Mouse (Mus musculus) hindlimb bud, embryonic 11.5 days (tissue): ENCODE results near the gene Inca1.

Source experiments
- DNase-seq: peaks from one replicate; pipeline ENCODE4 v3.0.0-alpha.2; 2012; ENCODE audit warnings: low read depth, low spot score; ENCODE audit errors: extremely low spot score

The Inca1 gene

DNA sequence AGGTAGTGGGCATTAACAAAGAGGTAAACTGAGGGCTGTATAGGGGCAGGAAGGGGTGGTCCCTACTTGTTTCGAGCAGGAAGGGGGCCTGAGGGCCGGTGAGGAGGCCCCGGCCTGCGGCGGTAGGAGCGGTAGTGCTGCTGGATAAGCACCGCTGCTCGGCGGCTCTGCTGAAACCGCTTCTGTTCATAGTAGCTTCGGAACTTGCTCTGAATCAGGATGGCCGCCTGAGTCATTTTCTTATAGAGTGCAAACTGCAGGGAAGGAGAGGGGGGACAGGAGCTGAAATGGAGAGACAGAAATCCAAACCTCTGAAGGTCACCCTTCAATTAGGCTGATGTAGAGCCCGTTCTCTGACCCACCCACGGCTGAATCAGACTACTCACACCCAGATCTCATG lies 29.5 kb downstream of the Inca1 start:
- no peak for DNase-seq

DNA sequence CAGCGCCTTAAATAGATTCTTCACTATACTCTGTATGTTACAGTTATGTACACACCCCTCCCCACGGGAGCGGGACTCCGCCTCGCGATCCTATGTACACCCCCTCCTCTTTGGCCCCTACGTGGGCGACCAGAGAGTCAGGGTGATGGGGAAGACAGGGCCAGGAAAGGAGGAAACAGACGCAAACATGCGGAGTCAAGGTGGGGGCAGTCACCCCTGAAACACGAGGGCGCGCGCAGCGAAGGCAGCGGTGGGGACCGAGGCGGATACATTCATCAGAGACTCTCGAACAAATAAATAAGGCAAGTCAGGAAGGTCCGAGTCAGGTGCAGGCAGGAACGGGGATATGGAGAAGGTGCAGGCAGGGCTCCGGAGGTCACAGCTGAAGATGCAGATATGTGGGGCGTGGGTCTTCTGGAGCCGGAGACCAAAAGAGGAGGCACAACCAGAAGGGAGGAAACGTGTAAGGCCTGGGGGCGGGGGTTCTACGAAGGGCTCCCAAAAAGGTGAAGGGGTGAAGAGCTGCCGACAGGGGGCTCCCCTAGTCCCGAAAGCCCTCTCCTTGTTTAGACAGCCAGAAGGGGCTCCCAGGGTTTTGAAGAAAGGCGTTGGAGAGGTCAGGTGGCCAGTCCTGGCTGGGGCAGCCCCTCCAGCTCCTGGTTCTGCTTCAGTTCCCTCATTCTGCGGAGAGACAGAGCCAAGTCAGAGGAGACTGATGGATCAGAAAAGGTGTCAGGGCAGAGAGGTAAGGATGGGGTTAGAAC lies 30.2 kb downstream of the Inca1 start:
- DNase-seq, result no peak

DNA sequence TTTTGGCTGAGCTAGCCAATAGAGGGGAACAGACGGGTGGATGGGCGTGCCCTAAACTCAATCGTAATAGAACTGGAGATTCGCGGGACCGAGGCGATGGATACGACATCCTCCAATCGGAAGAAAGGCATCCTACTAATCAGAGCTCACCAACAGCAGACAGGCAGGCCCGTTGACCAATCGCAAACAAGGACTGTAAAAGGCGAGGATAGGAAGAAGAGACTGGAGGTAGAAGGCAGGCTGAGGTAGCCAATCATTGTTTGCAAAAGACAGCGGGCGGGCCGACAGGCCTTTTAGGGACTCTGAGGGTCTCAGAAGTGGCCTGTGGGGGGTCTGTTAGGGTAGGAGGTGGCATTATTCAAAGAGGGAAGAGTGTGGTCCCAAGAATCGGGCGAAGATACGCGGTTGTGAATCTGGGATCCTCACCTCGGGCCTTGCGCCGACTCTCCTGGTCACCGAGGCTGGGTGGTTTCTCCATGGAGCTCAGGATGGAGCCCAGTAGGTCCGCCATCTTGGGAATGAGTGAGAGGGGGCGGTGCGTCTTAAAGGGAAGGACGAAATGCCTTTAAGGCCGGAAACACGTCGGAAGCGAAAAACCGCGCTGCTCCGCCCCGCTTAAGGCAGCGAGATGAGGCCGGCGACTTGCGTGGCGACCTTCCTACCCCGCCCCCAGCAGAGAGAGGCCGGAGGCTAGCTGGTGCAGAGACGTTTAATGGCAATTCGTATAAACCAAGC lies 31.0 kb downstream of the Inca1 start, which contains the start of gene Spag7:
TSS of gene Spag7 (minus strand) at position 646 of the 735 bp plus-strand sequence.
- peak; percentile 98 for DNase-seq

DNA sequence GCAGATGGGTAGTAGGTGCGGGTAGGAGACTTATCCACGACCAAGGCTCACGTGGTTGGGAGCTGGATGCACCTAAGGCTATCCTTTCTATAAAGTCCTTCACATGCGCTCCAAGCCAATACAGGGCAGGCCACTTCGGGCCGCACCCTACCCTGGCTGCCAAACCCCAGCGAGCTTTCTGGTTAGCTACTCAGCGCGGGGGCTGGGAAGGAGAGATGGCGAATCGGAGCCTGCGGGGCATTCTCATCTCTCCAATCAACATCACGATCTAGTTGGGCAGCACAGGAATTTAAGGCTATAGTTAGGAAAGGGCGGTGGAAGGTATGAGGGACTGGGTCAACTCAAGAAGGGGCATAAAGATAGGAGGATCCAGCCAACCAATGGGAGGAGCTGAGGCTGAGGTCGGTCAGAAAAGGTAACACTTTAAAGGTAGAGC lies 31.6 kb downstream of the Inca1 start:
- no peak for DNase-seq

DNA sequence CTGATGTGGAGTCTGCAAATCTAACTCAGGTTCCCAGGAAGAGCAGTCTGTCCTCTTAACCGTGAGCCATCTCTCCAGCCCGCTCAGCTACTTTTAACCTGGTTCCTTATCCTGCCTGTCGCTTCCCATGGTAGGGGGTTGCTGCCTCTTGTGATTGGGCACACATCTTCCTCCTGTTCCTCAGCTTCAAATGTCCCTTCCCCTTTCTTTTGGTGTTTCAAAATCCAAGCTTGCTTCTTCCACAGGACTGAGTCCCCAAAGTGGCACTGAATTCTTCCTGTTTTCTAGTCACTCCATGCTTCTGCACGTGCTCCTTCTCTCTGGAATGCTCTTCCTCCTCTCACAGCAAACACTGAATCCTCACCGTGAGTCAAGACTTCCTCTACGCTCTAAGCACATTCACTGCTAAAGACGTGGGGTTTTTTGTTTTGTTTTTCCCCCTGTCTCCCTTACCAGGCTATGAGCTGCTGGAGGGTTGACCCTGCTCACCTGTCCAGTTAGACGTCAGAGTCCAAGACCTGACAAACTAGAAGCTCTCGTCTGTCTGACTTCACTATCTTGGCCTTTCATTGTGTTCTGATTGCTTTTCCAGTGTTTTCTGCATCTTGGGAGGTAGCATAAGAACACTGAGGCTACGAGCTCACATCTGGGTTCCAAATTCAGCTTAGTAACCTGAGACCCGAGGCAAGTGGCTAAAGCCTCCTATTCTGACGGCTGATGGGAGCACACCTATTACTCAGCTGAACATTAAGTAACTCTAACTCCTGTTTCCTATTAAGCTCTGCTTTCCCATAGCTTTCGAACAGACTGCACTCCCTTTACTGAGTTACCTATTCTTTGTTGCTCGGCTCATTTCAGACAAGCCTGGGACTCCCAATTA lies 32.4 kb downstream of the Inca1 start:
- no peak for DNase-seq

DNA sequence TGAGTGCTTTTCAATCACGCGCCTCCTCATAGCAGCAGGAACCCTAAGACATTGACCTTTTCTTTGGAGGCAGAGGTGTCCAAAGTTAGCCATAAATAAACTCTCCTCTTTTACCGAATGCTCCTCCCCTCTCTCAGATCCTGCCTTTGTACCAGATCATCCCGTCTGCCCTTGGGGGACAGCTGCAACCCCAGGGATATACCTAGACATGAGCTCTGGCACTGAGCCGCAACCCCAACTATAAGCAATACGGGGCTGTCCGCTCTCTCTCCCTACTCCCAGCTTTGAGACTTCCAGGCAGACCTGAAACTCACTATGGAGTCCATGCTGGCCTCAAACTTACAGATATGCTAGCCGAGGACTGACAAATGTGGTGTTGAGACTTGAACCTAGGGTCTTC lies 33.3 kb downstream of the Inca1 start:
- DNase-seq, result no peak

DNA sequence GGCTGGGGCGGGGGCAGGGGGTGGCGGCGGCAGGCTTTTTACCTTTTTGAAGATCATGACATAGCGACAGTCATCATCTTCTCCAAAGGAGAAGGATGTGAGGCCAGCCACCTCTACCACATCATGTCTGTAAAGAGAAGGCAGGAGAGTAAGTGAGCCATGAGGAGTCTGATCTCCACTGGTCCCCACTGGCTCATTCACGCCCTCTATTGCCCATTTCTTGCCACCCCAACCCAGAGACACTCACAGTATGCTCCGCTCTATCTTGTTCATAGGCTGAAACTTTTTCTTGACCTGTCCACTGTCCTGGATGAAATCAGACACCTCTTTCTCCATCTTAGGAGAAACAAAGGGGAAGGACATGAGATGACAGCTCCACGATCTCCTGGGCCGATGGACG lies 35.2 kb downstream of the Inca1 start:
- no peak for DNase-seq

DNA sequence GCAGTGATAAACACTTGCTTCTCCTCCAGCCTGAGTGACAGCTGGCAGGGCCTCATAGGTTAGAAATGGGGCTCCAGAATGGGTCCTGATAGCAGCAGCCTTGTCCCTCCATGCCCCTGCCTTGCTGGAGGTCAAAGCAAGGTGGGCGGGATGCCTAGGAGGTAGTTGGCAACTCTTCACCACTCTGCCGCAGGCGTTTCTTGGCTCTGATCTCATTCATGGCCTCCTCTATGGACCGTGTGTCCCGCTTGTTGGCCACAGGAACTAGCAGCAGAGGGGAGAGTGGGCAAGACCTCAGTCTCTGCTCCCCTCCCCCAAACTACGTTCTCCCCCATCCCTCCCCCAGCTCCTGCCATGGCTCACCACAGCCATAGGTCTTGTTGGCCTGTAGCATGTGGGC lies 36.0 kb downstream of the Inca1 start:
- DNase-seq, result no peak

DNA sequence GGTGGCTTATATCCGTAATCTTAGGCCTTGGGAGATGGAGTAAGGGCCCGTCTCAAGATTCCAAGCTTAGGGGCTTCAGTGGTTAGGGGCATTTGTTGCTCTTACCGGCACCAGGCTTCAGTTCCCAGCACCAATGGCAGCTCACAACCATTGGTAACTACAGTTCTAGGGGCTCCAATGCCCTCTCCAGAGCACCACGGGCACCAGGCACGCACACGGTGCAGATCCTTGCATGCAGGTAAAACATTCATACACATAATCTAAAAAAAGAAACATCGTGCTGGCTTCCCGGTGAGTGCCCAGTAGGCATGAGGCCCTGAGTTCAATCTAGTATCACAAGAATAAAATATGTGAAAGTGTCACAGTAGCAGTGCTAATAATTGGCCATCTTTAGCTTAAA lies 36.9 kb downstream of the Inca1 start:
- no peak for DNase-seq

DNA sequence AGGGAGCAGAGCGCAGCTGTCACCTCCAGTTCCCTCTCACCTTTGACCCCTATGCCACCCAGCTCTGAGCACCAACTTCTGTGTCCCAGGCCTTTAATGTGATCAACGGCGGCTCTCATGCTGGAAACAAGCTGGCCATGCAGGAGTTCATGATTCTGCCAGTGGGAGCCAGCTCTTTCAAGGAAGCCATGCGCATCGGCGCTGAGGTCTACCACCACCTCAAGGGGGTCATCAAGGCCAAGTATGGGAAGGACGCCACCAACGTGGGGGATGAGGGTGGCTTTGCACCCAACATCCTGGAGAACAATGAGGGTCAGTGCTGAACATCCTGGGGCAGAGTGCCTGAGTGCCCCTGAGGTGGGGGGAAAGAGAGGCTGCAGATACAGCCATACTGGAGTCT lies 39.4 kb downstream of the Inca1 start:
- DNase-seq, result no peak

DNA sequence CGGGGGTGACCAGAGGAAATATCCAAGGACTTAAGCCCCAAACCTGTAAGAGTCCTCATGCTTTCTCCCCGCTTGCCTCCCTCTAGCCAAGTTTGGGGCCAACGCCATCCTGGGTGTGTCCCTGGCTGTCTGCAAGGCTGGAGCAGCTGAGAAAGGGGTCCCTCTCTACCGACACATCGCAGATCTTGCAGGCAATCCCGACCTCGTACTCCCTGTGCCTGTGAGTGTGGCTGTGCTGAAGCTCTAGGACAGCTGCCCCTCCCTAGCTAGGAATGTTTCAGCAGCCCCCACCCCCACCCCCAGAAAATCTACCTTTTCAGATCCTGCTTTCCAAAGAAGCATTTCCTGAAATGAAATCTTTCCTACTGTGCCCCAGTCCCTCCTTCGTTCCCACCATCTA lies 41.0 kb downstream of the Inca1 start:
- no peak for DNase-seq

DNA sequence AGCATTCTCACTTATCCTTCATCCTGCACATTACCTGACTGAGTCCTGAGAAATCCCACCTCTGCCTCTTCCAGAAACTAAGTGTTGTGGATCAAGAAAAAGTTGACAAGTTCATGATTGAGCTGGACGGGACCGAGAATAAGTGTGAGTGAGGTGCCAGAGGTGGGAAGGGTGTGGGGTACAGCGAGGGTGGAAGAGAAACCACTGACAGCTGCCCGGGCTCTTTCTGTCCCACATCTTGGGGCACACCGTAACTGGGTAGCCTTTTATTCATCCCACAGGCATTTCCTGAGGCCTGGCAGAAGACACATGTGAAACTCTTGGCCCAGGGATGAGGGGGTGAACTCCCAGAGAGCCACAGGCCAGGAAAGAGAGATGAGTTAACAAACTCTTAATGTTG lies 41.4 kb downstream of the Inca1 start:
- DNase-seq, result no peak

DNA sequence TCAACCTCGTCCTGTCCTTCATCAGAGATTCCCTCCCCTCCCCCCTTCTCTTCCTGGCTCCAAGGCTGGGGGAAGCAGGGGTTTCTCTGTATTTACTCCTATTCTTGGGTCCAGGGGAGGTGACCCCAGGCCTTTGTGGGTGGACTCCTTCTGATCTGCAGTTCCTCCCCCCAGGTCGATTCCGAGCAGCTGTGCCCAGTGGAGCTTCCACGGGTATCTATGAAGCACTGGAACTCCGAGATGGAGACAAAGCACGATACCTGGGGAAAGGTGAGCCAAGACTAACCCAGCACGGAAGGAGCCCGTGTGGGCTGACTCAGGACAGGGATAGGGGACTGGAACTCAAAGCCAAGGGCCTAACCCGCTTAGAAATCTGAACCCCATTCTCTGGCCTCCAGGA lies 42.0 kb downstream of the Inca1 start:
- no peak for DNase-seq

DNA sequence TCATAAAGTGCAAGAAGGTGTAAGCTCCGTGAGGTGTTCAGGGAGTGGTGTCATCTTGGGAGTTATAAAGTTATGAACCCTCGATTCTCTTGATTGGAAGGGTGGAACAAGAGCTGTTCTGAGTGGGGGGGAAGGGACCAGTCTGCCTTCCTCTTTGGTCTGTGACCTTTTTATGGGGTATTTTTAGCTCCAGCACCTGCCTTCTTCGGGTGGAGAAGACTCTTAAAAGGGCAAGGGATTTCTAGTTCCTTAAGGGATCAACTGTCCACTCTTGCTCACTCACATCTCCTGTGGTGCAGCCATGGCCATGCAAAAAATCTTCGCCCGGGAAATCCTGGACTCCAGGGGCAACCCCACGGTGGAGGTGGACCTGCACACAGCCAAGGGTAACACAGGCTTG lies 42.4 kb downstream of the Inca1 start:
- no peak for DNase-seq

DNA sequence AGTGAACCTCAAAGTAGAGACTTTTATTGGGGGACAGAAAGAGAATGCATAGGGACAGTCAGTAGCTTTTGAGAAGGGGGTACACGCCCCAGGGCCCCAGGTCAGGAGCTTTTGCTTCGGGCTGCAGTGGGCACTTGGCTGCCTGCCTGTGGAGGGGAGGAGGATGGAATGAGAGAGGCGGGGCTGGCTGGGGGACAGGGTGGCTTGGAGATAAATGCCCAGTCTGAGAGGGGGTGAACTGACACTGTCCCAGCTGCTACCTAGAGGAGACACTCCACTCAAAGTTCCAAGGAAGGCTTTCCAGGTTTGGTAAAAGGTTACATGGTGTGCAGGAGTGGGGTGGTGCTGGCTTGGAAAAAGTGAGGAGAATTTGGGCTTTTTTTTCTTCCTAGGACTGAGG lies 43.0 kb downstream of the Inca1 start, which contains the start of gene Eno3:
TSS of gene Eno3 (plus strand) at position 239 of the 400 bp plus-strand sequence.
- no peak for DNase-seq

DNA sequence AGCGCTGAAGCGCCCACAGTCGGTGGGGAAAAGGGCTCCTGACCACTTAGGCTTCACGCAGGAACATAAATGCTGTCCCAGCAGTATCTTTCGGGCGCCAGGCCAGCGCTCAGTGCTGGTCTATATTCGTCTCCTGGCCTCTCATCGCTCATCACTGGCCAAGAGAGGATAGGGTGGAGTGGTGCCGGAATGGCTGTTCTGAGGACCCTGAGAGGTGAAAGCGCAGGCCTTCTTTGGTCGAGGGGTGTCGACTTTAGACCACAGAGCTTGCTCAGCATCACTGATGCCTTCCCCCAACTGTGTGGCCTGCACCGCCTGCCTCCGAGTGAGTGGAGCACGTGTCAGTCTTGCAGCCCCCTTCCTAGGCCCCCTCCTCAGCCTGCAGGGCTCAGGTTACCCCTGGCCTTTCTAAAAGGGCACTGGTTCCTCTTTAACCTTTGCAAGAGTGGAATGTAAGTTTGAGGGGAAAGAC lies 43.5 kb downstream of the Inca1 start:
- DNase-seq, result no peak

DNA sequence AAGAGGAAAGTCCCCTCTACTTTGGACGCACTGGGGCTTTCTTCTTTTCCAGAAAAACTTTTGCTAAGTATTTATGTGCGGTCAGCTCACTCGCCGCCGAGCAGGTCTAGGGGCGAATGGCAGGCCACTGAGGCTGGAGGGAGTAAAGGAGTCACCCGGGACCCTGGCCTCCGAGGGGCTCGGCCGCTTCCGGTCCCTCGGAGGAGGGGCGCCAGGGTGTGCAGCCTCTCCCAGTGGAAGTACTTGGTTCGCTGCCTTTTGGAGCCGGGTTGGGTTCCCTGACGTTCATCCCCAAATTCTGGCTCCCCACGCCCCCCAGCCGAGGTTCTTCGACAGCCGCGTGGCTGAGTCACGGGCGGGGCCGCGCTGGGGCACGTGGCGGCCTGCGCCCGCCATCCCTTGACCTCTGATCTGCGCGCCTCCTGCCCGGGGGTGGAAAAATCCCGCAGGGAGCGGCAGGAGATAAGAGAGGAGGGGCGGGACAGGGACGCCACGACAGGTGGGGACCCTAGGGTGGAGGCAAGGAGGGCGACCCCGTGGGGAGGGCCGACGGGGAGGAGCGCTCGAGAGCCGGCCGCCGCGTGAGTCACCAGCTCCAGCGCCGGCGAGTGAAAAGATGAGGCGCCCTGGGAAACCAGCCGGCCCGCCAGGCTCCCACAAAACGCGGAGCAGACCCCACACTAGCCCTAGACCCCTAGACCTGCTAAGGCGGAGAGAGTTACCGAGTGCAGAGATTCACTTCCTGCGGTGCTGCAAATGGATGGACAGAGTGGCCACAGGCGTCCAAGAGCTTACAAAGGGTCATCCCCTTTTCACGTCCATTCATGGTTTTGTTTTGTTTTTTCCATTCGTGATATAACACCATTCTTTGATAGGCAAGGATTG lies 44.1 kb downstream of the Inca1 start:
- no peak for DNase-seq

DNA sequence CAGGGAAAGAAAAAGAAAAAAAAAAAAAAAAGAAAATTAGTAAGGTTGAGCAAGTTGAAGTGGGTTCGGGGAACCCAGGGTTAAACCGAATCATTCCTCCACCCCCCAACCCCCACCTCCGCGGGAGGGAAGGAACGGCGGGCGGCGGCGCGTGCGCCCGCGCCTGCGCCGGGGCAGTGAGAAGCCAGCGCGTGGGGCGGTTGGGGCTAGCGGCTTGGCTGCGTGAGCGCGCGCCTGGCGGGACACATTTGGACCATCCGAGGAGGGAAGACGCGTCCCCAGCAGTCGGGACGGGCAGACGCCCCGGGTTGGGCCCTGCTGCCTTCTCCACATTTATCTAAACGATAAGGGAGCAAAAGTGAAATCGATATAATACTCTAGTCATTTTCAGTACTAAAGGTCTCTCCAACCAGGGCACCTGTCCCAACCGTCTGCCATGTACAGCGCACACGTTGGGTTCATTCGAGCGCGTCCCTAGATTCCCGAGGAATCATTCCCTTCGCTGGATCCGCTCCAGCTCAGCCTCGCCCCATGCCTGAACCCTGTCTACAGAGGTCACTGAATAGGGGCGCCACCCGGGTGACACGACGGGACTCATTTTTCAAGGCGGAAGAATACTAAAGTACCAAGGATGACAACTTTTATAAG lies 44.9 kb downstream of the Inca1 start:
- DNase-seq, result no peak

DNA sequence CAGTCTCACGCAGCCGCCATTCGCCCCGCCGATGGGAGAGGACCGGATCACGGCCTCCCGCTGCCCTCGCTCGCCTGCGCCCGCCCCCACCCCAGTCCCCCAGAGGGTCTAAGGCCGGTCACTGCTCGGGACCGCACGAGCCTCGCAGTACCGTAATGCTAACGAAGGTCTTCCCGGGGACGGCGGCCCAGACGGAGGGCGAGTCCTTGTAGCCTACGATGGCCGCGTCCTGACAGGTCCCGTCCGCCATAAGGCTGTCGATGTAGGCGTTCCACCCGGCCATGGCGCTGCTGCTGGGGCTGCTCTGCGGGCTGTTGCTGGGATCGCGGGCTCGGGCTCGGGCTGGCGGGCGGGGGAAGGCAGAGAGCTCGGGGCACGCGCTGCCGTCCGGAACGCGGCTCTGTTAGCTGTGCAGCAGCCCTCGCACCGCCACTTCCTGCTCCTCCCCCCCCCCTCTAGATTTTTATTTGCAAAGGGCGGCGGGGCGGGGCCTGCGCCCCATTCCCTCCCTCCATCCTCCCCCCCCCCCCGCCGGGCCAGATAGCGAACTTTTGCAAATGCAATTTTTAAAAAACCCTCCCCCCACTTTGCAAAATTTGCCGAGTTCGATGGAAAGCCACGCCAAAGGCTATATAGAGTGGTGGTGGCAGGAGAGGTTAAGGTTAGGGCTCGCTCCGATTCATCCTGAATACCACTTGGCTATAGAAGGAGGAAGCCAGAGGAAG lies 45.6 kb downstream of the Inca1 start, which contains the start of gene Pfn1:
TSS of gene Pfn1 (minus strand) at position 447 of the 725 bp plus-strand sequence.
- DNase-seq, result no peak
